Mouse (Mus musculus): ENCODE measurements around the gene Nomo1. TPM values are rescaled to one million over a fixed set of nuclear protein-coding genes. Genes with fewer than 3 reads are reported as not detected.

The Nomo1 gene
- polyA plus RNA-seq, 1 experiment from 2014 or later, result 26.0 TPM

- Histone ChIP-seq H3K9ac (replicated peaks; ENCODE audit: low read depth, low read length) (no peak overlapping the region), H3K27me3 (ENCODE audit: control insufficient read depth, insufficient read depth, low read length) (no peaks in the 10 kb centered on the region), H3K4me1 (ENCODE audit: control insufficient read depth, insufficient read depth, low read length) (peaks cover 10% of the 10 kb centered on the region), H3K36me3 (ENCODE audit: control insufficient read depth, insufficient read depth, low read length) (0 out of 2 replicates have a peak, but pooled peaks cover 3% of the 10 kb centered on the region), H3K27ac (ENCODE audit: low read depth, low read length) (no peak overlapping the region), H3K4me3 (ENCODE audit: low read depth, low read length) (no peak overlapping the region), H3K4me2 (ENCODE audit: low read depth, low read length) (no peak overlapping the region), H3K9me3 (ENCODE audit: control insufficient read depth, low read length) (no peaks in the 10 kb centered on the region)
- WGBS, result 92% methylated on average over 2 of the region's 2 CpGs
- no peak for ATAC-seq (ENCODE audit: low read depth)
Measured at GRCm38 (mm10) chr7:46035468-46035867, 2.0 kb downstream of the Nomo1 start.

GRCm38 (mm10) chr7:46037433-46037832 lies 3.9 kb downstream of the Nomo1 start:
- Histone ChIP-seq H3K9me3 (ENCODE audit: control insufficient read depth, low read length) (no peaks in the 10 kb centered on the region), H3K4me1 (ENCODE audit: control insufficient read depth, insufficient read depth, low read length) (peaks cover 10% of the 10 kb centered on the region), H3K36me3 (ENCODE audit: control insufficient read depth, insufficient read depth, low read length) (peaks cover 20% of the 10 kb centered on the region), H3K27ac (ENCODE audit: low read depth, low read length) (no peak overlapping the region), H3K4me3 (ENCODE audit: low read depth, low read length) (no peak overlapping the region), H3K9ac (replicated peaks; ENCODE audit: low read depth, low read length) (no peak overlapping the region), H3K4me2 (ENCODE audit: low read depth, low read length) (no peak overlapping the region), H3K27me3 (ENCODE audit: control insufficient read depth, insufficient read depth, low read length) (no peaks in the 10 kb centered on the region)
- WGBS, result 93% methylated on average over 6 of the region's 6 CpGs
- no peak for ATAC-seq (ENCODE audit: low read depth)

GRCm38 (mm10) chr7:46039873-46040272 lies 6.4 kb downstream of the Nomo1 start:
- ATAC-seq (ENCODE audit: low read depth), result no peak
- Histone ChIP-seq H3K9me3 (ENCODE audit: control insufficient read depth, low read length) (no peaks in the 10 kb centered on the region), H3K27me3 (ENCODE audit: control insufficient read depth, insufficient read depth, low read length) (no peaks in the 10 kb centered on the region), H3K27ac (ENCODE audit: low read depth, low read length) (no peak overlapping the region), H3K4me3 (ENCODE audit: low read depth, low read length) (no peak overlapping the region), H3K4me2 (ENCODE audit: low read depth, low read length) (no peak overlapping the region), H3K4me1 (ENCODE audit: control insufficient read depth, insufficient read depth, low read length) (peaks cover 3% of the 10 kb centered on the region), H3K9ac (replicated peaks; ENCODE audit: low read depth, low read length) (no peak overlapping the region), H3K36me3 (ENCODE audit: control insufficient read depth, insufficient read depth, low read length) (peaks cover 44% of the 10 kb centered on the region)
- 74% methylated on average over 2 of the region's 2 CpGs for WGBS

- Histone ChIP-seq H3K36me3 (ENCODE audit: control insufficient read depth, insufficient read depth, low read length) (peaks cover 69% of the 10 kb centered on the region), H3K4me1 (ENCODE audit: control insufficient read depth, insufficient read depth, low read length) (no peaks in the 10 kb centered on the region), H3K9ac (replicated peaks; ENCODE audit: low read depth, low read length) (no peak overlapping the region), H3K9me3 (ENCODE audit: control insufficient read depth, low read length) (no peaks in the 10 kb centered on the region), H3K4me3 (ENCODE audit: low read depth, low read length) (no peak overlapping the region), H3K27me3 (ENCODE audit: control insufficient read depth, insufficient read depth, low read length) (no peaks in the 10 kb centered on the region), H3K27ac (ENCODE audit: low read depth, low read length) (no peak overlapping the region), H3K4me2 (ENCODE audit: low read depth, low read length) (no peak overlapping the region)
- 96% methylated on average over 10 of the region's 10 CpGs for WGBS
- ATAC-seq (ENCODE audit: low read depth), result no peak
Measured at GRCm38 (mm10) chr7:46044106-46044505, 10.6 kb downstream of the Nomo1 start.

- no peaks in the 10 kb centered on the region for H3K9me3 ChIP-seq (ENCODE audit: control insufficient read depth, low read length)
- 94% methylated on average over 11 of the region's 11 CpGs for WGBS
- H3K27me3 ChIP-seq (ENCODE audit: control insufficient read depth, insufficient read depth, low read length), result no peaks in the 10 kb centered on the region
- H3K9ac ChIP-seq (replicated peaks; ENCODE audit: low read depth, low read length), result no peak overlapping the region
- H3K27ac ChIP-seq (ENCODE audit: low read depth, low read length), result no peak overlapping the region
- H3K4me1 ChIP-seq (ENCODE audit: control insufficient read depth, insufficient read depth, low read length), result no peaks in the 10 kb centered on the region
- H3K36me3 ChIP-seq (ENCODE audit: control insufficient read depth, insufficient read depth, low read length), result peaks cover 67% of the 10 kb centered on the region
- no peak overlapping the region for H3K4me3 ChIP-seq (ENCODE audit: low read depth, low read length)
- ATAC-seq (ENCODE audit: low read depth), result no peak
- H3K4me2 ChIP-seq (ENCODE audit: low read depth, low read length), result no peak overlapping the region
Measured at GRCm38 (mm10) chr7:46045882-46046281, 12.4 kb downstream of the Nomo1 start.

GRCm38 (mm10) chr7:46047873-46048562 lies 14.5 kb downstream of the Nomo1 start:
- Histone ChIP-seq H3K9me3 (ENCODE audit: control insufficient read depth, low read length) (no peaks in the 10 kb centered on the region), H3K4me1 (ENCODE audit: control insufficient read depth, insufficient read depth, low read length) (no peaks in the 10 kb centered on the region), H3K27ac (ENCODE audit: low read depth, low read length) (no peak overlapping the region), H3K36me3 (ENCODE audit: control insufficient read depth, insufficient read depth, low read length) (peaks cover 52% of the 10 kb centered on the region), H3K9ac (replicated peaks; ENCODE audit: low read depth, low read length) (no peak overlapping the region), H3K27me3 (ENCODE audit: control insufficient read depth, insufficient read depth, low read length) (no peaks in the 10 kb centered on the region), H3K4me2 (ENCODE audit: low read depth, low read length) (no peak overlapping the region), H3K4me3 (ENCODE audit: low read depth, low read length) (no peak overlapping the region)
- 95% methylated on average over 13 of the region's 13 CpGs for WGBS
- no peak for ATAC-seq (ENCODE audit: low read depth)

- no peak overlapping the region for H3K4me2 ChIP-seq (ENCODE audit: low read depth, low read length)
- H3K9ac ChIP-seq (replicated peaks; ENCODE audit: low read depth, low read length), result no peak overlapping the region
- H3K9me3 ChIP-seq (ENCODE audit: control insufficient read depth, low read length), result no peaks in the 10 kb centered on the region
- H3K36me3 ChIP-seq (ENCODE audit: control insufficient read depth, insufficient read depth, low read length), result peaks cover 49% of the 10 kb centered on the region
- H3K27me3 ChIP-seq (ENCODE audit: control insufficient read depth, insufficient read depth, low read length), result no peaks in the 10 kb centered on the region
- 79% methylated on average over 7 of the region's 7 CpGs for WGBS
- H3K27ac ChIP-seq (ENCODE audit: low read depth, low read length), result no peak overlapping the region
- no peak overlapping the region for H3K4me3 ChIP-seq (ENCODE audit: low read depth, low read length)
- ATAC-seq (ENCODE audit: low read depth), result no peak
- no peaks in the 10 kb centered on the region for H3K4me1 ChIP-seq (ENCODE audit: control insufficient read depth, insufficient read depth, low read length)
Measured at GRCm38 (mm10) chr7:46049981-46050380, 16.5 kb downstream of the Nomo1 start.

- Histone ChIP-seq H3K4me1 (ENCODE audit: control insufficient read depth, insufficient read depth, low read length) (no peaks in the 10 kb centered on the region), H3K4me2 (ENCODE audit: low read depth, low read length) (no peak overlapping the region), H3K4me3 (ENCODE audit: low read depth, low read length) (no peak overlapping the region), H3K9ac (replicated peaks; ENCODE audit: low read depth, low read length) (no peak overlapping the region), H3K36me3 (ENCODE audit: control insufficient read depth, insufficient read depth, low read length) (peaks cover 42% of the 10 kb centered on the region), H3K27me3 (ENCODE audit: control insufficient read depth, insufficient read depth, low read length) (no peaks in the 10 kb centered on the region), H3K9me3 (ENCODE audit: control insufficient read depth, low read length) (no peaks in the 10 kb centered on the region), H3K27ac (ENCODE audit: low read depth, low read length) (no peak overlapping the region)
- no peak for ATAC-seq (ENCODE audit: low read depth)
- WGBS, result 93% methylated on average over 4 of the region's 4 CpGs
Measured at GRCm38 (mm10) chr7:46052161-46052821, 18.8 kb downstream of the Nomo1 start.

GRCm38 (mm10) chr7:46053566-46053965 lies 20.1 kb downstream of the Nomo1 start:
- Histone ChIP-seq H3K4me1 (ENCODE audit: control insufficient read depth, insufficient read depth, low read length) (no peaks in the 10 kb centered on the region), H3K4me3 (ENCODE audit: low read depth, low read length) (no peak overlapping the region), H3K27me3 (ENCODE audit: control insufficient read depth, insufficient read depth, low read length) (no peaks in the 10 kb centered on the region), H3K9me3 (ENCODE audit: control insufficient read depth, low read length) (no peaks in the 10 kb centered on the region), H3K4me2 (ENCODE audit: low read depth, low read length) (no peak overlapping the region), H3K27ac (ENCODE audit: low read depth, low read length) (no peak overlapping the region), H3K9ac (replicated peaks; ENCODE audit: low read depth, low read length) (no peak overlapping the region), H3K36me3 (ENCODE audit: control insufficient read depth, insufficient read depth, low read length) (peaks cover 44% of the 10 kb centered on the region)
- no peak for ATAC-seq (ENCODE audit: low read depth)
- WGBS, result 98% methylated on average over 3 of the region's 3 CpGs

Data from neural tube, embryonic 14.5 days (tissue).